Mouse (Mus musculus) cerebellum, adult 11-12 months (tissue): ENCODE data around the gene Bcl2l11.
A peak's percentile ranks its signal among the peaks of the same experiment; 100 is the strongest.

Experiments
- DNase-seq: peaks from one replicate; pipeline ENCODE4 v3.0.0; 2022

Gene Bcl2l11

GRCm38 (mm10) chr2:128143992-128144391 lies 18.2 kb downstream of the Bcl2l11 start:
- no peak for DNase-seq

GRCm38 (mm10) chr2:128145433-128145832 lies 19.6 kb downstream of the Bcl2l11 start:
- no peak for DNase-seq

- DNase-seq = no peak
These were observed 23.8 kb downstream of the Bcl2l11 start for GRCm38 (mm10) chr2:128149596-128149995.

GRCm38 (mm10) chr2:128152211-128152610 lies 26.4 kb downstream of the Bcl2l11 start:
- DNase-seq = no peak

- no peak for DNase-seq
These were observed 27.2 kb downstream of the Bcl2l11 start for GRCm38 (mm10) chr2:128152845-128153550.

- no peak for DNase-seq
These were observed 27.7 kb downstream of the Bcl2l11 start for GRCm38 (mm10) chr2:128153551-128153910.

DNA sequence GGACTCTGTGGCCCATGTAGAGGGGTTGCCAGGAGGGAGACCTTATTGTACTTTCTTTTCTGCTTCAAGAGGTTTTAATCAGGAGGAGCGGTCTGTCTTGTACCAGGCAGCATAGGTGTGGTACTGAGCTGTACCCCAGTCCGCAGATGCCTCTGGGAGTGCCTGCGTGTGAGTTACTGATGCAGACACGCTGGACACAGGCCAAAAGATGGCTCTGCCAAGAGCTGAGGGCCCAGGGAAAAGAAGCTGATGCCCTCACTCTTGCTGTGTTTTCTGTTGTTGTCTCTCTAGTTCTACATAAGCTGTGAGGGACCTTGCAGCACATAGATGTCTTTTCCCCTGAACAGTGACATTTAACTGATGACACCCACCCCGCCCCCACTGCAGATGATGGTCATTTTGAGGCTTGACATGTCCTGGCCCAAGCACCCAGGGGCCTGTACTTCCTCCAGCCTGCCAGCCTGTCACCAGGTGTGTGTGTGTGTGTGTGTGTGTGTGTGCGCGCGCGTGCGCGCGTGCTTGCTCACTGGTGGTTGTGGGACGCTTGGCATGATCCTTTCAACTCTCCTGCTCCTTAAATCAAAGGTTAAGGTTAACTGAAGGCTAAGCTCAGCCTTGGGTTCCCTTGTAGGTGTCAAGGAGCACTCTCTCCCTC lies 29.7 kb downstream of the Bcl2l11 start:
- no peak for DNase-seq

DNA sequence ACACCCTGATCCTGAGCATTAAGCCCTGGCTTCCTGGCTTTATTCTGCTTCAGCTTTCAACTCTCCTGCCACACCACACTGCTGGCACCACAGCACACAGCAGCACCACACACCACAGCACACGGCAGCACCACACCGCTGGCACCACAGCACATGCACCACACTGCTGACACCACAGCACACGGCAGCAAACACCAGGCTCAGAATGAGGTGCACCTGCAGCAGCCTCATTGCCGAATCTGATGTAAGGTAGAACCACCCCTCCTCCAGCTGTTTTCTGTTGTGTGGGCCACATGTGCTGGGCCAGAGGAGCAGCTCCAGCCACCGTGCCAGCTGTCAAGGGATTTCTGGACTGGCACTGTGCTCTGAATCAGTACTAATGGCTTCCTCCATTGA lies 30.2 kb downstream of the Bcl2l11 start:
- no peak for DNase-seq

DNA sequence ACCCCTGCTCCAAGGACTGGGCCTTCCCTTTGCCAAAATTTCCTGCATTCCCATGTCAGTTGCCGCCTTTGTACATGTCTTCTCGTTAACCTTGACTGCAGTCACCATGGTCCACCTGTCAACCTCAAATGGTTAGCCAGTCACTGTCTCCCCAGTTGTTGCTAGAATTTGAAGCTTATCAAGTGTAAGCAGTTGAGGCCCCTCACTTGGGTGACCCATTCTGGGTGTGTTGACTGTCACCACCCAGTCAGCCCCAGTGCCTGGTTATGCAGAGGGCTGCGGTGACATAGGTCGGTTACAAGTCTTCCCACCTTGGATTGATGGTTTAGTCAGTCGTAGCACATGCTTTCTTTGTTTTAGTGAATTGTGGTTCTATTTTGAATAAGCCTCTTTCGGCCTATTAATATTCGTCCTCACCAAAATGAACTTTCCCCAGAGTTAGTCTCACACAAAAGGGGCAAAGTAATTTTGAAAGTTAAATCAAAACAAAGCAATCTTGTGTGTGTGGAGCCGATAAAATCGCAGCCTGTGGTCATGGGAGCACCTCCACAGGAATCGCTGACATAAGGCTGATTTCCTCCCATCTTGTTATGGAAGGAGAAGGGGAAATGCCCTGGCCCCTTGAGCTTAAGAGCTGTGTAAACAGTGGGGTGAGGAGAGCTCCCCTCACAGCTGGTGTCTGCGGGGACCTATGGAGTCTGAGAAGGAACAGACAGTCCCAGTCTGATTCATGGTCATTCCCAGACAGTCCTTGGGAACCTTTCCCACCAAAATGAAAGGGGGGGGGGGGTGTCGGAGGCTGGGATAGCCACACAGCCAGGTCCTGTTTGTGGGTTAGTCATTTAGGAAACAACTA lies 30.9 kb downstream of the Bcl2l11 start:
- DNase-seq = no peak

DNA sequence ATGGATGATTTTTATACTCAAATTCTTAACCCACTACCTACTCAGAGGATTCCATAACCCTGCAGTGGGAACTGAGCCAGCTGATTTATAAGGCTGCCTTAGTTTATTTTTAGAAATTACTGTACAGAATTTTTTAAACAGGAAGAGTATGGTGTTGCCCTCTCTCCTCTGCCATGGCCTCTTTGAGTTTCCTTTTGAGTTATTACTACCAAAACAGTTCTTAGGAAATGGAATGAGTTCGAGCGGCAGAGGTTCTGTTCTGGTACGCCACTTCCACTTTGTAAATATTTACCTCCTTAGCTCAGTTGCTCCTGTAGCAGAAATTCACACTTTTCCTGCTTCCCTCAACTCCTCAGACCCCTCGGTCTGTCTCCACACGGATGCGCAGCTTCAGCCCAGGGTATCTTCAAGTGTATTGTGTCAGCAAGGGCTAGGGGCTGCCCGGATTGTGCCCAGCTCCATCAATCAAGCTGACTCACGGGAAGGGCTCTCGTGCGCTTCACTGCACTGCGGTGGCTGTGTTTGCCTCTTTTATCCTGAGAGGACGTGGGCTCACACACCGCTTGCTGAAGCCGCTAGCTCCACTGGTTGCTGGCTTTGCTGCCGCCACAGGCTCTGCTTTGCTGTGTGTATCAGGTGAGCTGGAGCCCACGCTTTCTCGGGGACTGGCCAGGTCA lies 33.0 kb downstream of the Bcl2l11 start:
- DNase-seq = no peak

DNA sequence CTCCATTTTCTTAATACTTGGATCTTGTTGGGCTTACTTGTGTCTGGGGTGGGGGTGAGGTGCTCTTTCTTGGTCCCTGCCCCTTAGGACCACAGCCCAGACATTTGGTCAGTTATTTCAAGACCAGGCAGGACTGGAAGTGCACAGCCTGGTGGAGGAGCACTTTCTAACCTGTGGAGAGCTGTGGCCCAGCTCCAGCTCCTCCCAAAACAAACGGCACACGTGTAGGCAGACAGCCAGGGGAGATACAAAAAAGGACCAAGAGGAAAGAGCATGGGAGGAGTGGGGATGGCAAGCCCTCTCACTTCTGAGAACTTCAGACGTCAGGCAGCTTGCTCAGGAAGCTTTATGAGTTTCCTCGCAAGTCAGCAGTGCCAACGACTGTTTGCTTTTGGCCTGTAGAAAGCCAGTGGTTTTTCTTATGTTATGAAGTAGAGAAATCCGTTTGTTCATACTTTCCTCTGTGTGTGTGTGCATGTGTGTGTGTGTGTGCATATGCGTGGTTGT lies 33.8 kb downstream of the Bcl2l11 start:
- DNase-seq = no peak

DNA sequence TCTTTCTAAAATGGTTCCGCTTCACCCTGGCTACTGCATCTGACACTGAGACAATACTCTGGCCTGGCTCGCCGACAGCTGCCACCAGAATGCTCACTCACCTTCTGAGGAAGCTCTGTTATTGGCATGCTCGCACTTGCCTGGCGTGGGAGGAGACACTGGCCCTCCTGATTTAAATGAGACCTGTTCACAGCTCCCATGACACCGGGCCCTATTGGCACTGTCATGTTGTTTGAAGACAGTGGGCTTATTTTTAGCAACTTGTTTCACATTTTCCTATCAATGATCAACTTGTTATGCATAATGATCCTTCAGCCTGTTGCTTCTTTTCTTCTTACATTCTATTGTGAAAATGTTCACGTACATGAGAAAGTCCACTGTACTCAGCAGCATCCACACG lies 37.3 kb downstream of the Bcl2l11 start:
- DNase-seq = no peak

GRCm38 (mm10) chr2:128166623-128167423 lies 41.0 kb downstream of the Bcl2l11 start:
- DNase-seq = no peak

- DNase-seq = no peak
These were observed 42.1 kb downstream of the Bcl2l11 start for GRCm38 (mm10) chr2:128167930-128168329.

DNA sequence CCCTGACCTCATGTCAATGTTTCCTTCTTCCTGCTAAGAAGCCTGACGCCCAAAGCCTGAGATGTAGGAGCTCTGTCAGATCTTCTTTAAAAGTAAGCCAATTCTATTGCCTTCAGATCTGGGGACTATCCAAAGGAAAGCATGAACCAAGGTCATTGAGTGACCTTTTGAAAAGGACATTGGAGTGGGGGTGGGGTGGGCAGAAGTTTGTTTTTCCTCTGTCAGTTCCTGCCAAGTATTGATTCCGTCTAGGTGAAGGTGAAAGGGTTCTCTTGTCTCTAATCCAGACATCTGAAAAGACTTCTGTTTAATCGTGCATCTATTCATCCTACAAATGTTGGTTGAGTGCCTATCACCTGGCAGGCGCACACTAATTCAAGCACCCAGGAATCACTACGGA lies 43.6 kb downstream of the Bcl2l11 start:
- DNase-seq = no peak

- DNase-seq = no peak
These were observed 44.1 kb downstream of the Bcl2l11 start for GRCm38 (mm10) chr2:128169972-128170371.

DNA sequence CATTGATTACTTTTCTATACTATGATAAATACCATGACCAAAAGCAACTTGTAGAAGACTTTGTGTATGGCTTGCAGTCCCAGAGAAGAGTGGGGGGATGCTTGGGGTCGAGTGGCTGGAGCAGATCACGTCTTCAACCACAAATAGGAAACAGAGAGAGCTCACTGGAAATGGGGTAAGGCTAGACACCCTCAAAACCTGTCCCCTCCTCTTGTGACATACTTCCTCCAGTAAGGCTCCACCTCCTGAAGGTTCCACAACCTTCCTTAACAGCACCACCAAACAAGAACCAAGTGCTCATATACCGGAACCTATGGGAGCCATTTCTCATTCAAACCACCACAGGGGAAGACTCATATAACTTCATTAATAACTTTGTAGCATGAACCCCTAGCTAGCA lies 44.8 kb downstream of the Bcl2l11 start:
- no peak for DNase-seq

- peak; percentile 90 for DNase-seq
These were observed 46.4 kb downstream of the Bcl2l11 start for GRCm38 (mm10) chr2:128172266-128172665.

DNA sequence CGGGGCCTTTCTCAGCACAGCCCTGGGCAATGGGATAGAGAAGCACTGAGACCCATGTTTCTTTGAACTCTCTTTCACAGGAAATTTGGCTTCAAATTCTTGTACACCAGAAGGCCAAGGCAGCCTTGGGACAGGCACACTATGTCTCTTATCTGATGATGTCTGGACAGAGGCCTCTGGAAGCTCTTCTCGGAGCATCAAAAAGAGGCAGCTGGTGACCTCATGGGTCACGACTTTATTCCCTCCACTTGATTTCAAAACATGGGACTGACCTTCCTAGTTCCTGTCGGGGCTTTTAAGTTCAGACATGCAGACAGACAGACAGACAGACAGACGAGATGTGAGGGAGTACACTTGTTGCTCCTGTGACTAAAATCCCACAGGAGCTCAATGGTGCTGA lies 48.3 kb downstream of the Bcl2l11 start:
- DNase-seq = no peak

DNA sequence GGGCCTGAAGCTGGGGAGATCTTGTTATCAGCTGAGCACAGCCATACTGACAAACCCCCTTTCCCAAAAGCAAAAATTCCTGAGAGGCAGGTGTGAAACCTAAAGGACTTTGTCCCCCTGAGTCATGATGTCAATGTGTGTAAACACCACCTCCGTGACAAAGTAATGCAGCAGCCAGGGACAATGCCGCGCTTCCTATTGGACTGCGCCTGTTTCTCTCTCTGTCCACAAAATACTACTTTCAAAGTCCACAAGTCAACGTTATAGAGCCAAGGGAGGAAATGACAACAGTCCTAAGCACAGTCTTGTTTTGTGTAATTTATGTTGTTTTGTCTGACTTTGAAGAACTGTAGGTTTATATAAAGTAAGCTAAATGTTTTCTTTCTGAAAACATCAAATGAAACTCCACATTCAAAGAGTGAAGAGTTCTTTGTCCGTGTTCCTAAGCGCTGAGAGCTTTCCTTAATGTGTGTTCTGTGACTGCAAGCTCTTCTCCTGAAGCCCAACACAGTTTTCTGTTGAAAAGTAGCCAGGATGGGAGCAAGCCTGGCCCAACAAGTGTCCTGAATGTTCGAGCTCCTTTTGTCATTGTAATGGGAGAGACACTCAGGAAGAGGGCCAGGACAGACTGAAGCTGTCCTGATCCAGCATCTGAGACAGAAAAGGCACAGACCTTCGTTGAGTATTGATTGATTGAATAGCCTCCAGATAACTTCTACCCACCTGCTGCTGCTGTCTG lies 48.9 kb downstream of the Bcl2l11 start:
- no peak for DNase-seq

DNA sequence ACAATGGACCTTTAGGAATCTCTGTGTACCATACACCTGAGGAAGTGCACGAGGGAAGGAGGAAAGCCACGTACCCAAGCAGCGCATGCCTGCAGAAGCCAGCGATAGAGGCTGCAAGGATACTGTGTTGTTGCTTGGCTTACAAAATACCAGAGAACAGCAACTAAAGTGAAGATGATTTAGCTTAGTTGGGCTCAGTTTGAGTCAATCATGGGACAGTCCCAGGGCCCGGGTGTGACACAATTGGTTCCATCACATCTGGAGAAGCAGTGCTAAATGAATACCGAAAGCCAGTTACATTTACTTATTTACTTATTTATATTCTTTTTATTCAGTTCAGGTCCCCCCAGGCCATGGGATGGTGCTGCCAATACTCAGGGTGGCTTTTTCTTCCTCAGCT lies 49.8 kb downstream of the Bcl2l11 start:
- DNase-seq = no peak
